Mouse (Mus musculus) hindbrain, embryonic 11.5 days (tissue): ENCODE results near the gene Micall1. TPM values are rescaled to one million over a fixed set of nuclear protein-coding genes. Genes with fewer than 3 reads are reported as not detected.

ENCODE experiments used
- ATAC-seq: fragments of 200-750 bp; cut with Nextera tagmentation; 2 replicates; pipeline ENCODE4 v1.8.0; 2017; ENCODE audit warnings: mild to moderate bottlenecking, moderate TSS enrichment, moderate library complexity; ENCODE audit not compliant: low FRiP score
- DNase-seq: peaks from one replicate; pipeline ENCODE4 v3.0.0-alpha.2; 2015; ENCODE audit warnings: low spot score
- H3K27ac ChIP-seq: fragments of 300-500 bp; sonication (generic); 2 replicates; pipeline ENCODE4 v1.5.1; 2014; ENCODE audit warnings: mild to moderate bottlenecking, low read depth, low read length
- H3K27me3 ChIP-seq: fragments of 300-500 bp; sonication (generic); 2 replicates; pipeline ENCODE4 v1.6.1; 2014; ENCODE audit warnings: mild to moderate bottlenecking, low read length, moderate library complexity, mixed read lengths; ENCODE audit not compliant: control insufficient read depth, insufficient read depth
- H3K36me3 ChIP-seq: fragments of 300-500 bp; sonication (generic); 2 replicates; pipeline ENCODE4 v1.6.1; 2014; ENCODE audit warnings: mild to moderate bottlenecking, low read length, moderate library complexity, mixed read lengths; ENCODE audit not compliant: control insufficient read depth, insufficient read depth
- H3K4me1 ChIP-seq: fragments of 300-500 bp; sonication (generic); replicated peaks from 2 replicates; pipeline ENCODE4 v1.6.1; 2014; ENCODE audit warnings: low read length, mixed read lengths; ENCODE audit not compliant: control insufficient read depth, insufficient read depth
- H3K4me2 ChIP-seq: fragments of 300-500 bp; sonication (generic); replicated peaks from 2 replicates; pipeline ENCODE4 v1.6.1; 2014; ENCODE audit warnings: mild to moderate bottlenecking, low read depth, low read length
- H3K4me3 ChIP-seq: fragments of 300-500 bp; sonication (generic); 2 replicates; pipeline ENCODE4 v1.5.1; 2014; ENCODE audit warnings: low read depth, low read length
- H3K9ac ChIP-seq: fragments of 300-500 bp; sonication (generic); 2 replicates; pipeline ENCODE4 v1.6.1; 2014; ENCODE audit warnings: low read depth, low read length
- H3K9me3 ChIP-seq: fragments of 300-500 bp; sonication (generic); 2 replicates; pipeline ENCODE4 v1.6.1; 2016; ENCODE audit warnings: low read length; ENCODE audit not compliant: control insufficient read depth
- WGBS: fragments of 180-500 bp; shearing (Covaris S2); extraction: QIAGEN DNeasy Blood & Tissue Kit; methylation state at CpG from one replicate; pipeline ENCODE4 v1.1.7; 2014; 5-methylcytosine and 5-hydroxymethylcytosine counted together
- polyA plus RNA-seq: library from polyadenylated mRNA; unstranded; fragments of >200 nt; fragmentation: Nextera tagmentation; extraction: Ambion mirVana; gene quantifications from 2 replicates; pipeline ENCODE4 v1.2.1, GENCODE M21; 2014

Gene Micall1
- polyA plus RNA-seq, 1 experiment from 2014 or later: 7.2 TPM

- H3K4me2 ChIP-seq: no peak overlapping the region; the same call in 1 of the 2 replicates
- no peak overlapping the region for H3K27ac ChIP-seq
- H3K4me3 ChIP-seq: peak overlapping the region; percentile 23
- H3K9me3 ChIP-seq: no peaks in the 10 kb centered on the region
- DNase-seq (no peak), ATAC-seq (no peak)
- H3K27me3 ChIP-seq: peaks cover 42% of the 10 kb centered on the region
- H3K36me3 ChIP-seq: no peaks in the 10 kb centered on the region
- H3K9ac ChIP-seq: 0 out of 2 replicates have a peak overlapping the region, but pooled peaks have one; percentile 24
- 41% methylated on average over 14 of the region's 14 CpGs for WGBS
- peaks cover 6% of the 10 kb centered on the region for H3K4me1 ChIP-seq
These were observed 54.1 kb downstream of the Micall1 start for GRCm38 (mm10) chr15:79162822-79163221.

GRCm38 (mm10) chr15:79164251-79164650 is 55.6 kb downstream of the Micall1 start:
- peak; percentile 41 for DNase-seq
- H3K27me3 ChIP-seq: peaks cover 42% of the 10 kb centered on the region
- H3K27ac ChIP-seq: no peak overlapping the region

GRCm38 (mm10) chr15:79165140-79165539 is 56.4 kb downstream of the Micall1 start, which contains the start of gene Sox10:
TSS of gene Sox10 (minus strand) at chr15:79165240.
- H3K4me2 ChIP-seq: no peak within 1 kb of the TSS; the same call in 1 of the 2 replicates
- ATAC-seq (no peak), DNase-seq (no peak)
- peaks cover 42% of the 10 kb centered on the region for H3K27me3 ChIP-seq
- H3K4me1 ChIP-seq: peaks cover 6% of the 10 kb centered on the region
- no peaks in the 10 kb centered on the region for H3K9me3 ChIP-seq
- 36% methylated on average over 5 of the region's 5 CpGs for WGBS
- no peaks in the 10 kb centered on the region for H3K36me3 ChIP-seq
- H3K27ac ChIP-seq: peak within 1 kb of the TSS; percentile 67
- no peak within 1 kb of the TSS for H3K4me3 ChIP-seq
- H3K9ac ChIP-seq: 0 out of 2 replicates have a peak within 1 kb of the TSS, but pooled peaks have one; percentile 11

More at GRCm38 (mm10) chr15:79164251-79164650, 55.6 kb downstream of the Micall1 start:
- no peaks in the 10 kb centered on the region for H3K36me3 ChIP-seq
- H3K4me3 ChIP-seq: no peak overlapping the region
- H3K4me1 ChIP-seq: peaks cover 6% of the 10 kb centered on the region
- no peak overlapping the region for H3K4me2 ChIP-seq
- H3K9ac ChIP-seq: no peak overlapping the region
- H3K9me3 ChIP-seq: no peaks in the 10 kb centered on the region
- WGBS: 4% methylated on average over 11 of the region's 15 CpGs
- ATAC-seq: no peak

- peaks cover 6% of the 10 kb centered on the region for H3K4me1 ChIP-seq
- peak; percentile 41 for DNase-seq
- H3K4me2 ChIP-seq: no peak overlapping the region
- H3K27ac ChIP-seq: no peak overlapping the region
- WGBS: 43% methylated on average over 8 of the region's 8 CpGs
- H3K27me3 ChIP-seq: peaks cover 38% of the 10 kb centered on the region
- H3K4me3 ChIP-seq: no peak overlapping the region
- H3K9me3 ChIP-seq: no peaks in the 10 kb centered on the region
- peak; percentile 68; the same call in 1 of the 2 replicates for ATAC-seq
- no peak overlapping the region for H3K9ac ChIP-seq
- H3K36me3 ChIP-seq: no peaks in the 10 kb centered on the region
These were observed 58.0 kb downstream of the Micall1 start for GRCm38 (mm10) chr15:79166712-79167111.

GRCm38 (mm10) chr15:79176905-79177304 is 68.2 kb downstream of the Micall1 start:
- no peak for ATAC-seq

GRCm38 (mm10) chr15:79185213-79185612 is 76.5 kb downstream of the Micall1 start:
- no peaks in the 10 kb centered on the region for H3K27me3 ChIP-seq
- no peak for DNase-seq
- ATAC-seq: no peak
- WGBS: 90% methylated on average over 10 of the region's 10 CpGs
- H3K4me3 ChIP-seq: no peak overlapping the region
- no peak overlapping the region for H3K9ac ChIP-seq
- H3K9me3 ChIP-seq: no peaks in the 10 kb centered on the region
- no peaks in the 10 kb centered on the region for H3K4me1 ChIP-seq
- H3K36me3 ChIP-seq: no peaks in the 10 kb centered on the region
- H3K4me2 ChIP-seq: no peak overlapping the region
- no peak overlapping the region for H3K27ac ChIP-seq

More at GRCm38 (mm10) chr15:79176905-79177304, 68.2 kb downstream of the Micall1 start:
- Histone ChIP-seq H3K4me1 (no peaks in the 10 kb centered on the region), H3K27me3 (no peaks in the 10 kb centered on the region), H3K9ac (no peak overlapping the region), H3K4me2 (no peak overlapping the region), H3K4me3 (no peak overlapping the region), H3K9me3 (no peaks in the 10 kb centered on the region), H3K36me3 (no peaks in the 10 kb centered on the region), H3K27ac (no peak overlapping the region)
- DNase-seq: no peak
- 59% methylated on average over 6 of the region's 6 CpGs for WGBS

Other genes starting within 250 kb of the Micall1 start
- 26.3 and 26.4 TPM in 2 replicates for gene Gga1, start 231.7 kb upstream of the Micall1 start, polyA plus RNA-seq
- gene Gm49510, start 209.2 kb upstream of the Micall1 start, polyA plus RNA-seq: 0.13 and 0.42 TPM in 2 replicates
- gene Sh3bp1, start 209.1 kb upstream of the Micall1 start, polyA plus RNA-seq: 11.8 and 12.4 TPM in 2 replicates
- gene Pdxp, start 195.0 kb upstream of the Micall1 start, polyA plus RNA-seq: 34.8 and 35.2 TPM in 2 replicates
- gene Lgals1, start 182.2 kb upstream of the Micall1 start, polyA plus RNA-seq: 390 and 438 TPM in 2 replicates
- gene Nol12, start 174.0 kb upstream of the Micall1 start, polyA plus RNA-seq: 61.1 and 64.4 TPM in 2 replicates
- 38.1 and 45.4 TPM in 2 replicates for gene Triobp, start 161.2 kb upstream of the Micall1 start, polyA plus RNA-seq
- gene H1f0, start 80.4 kb upstream of the Micall1 start, polyA plus RNA-seq: 154 and 306 TPM in 2 replicates
- gene Galr3, start 67.0 kb upstream of the Micall1 start, polyA plus RNA-seq: not detected in 2 replicates
- gene Ankrd54, start 46.0 kb upstream of the Micall1 start, polyA plus RNA-seq: 56.3 and 59.7 TPM in 2 replicates
- 226 and 241 TPM in 2 replicates for gene Eif3l, start 33.7 kb upstream of the Micall1 start, polyA plus RNA-seq
- gene Polr2f, start 32.1 kb downstream of the Micall1 start, polyA plus RNA-seq: 336 and 363 TPM in 2 replicates
- gene 1700088E04Rik, start 32.4 kb downstream of the Micall1 start, polyA plus RNA-seq: 13.5 and 15.0 TPM in 2 replicates
- 11.4 and 16.8 TPM in 2 replicates for gene Sox10, start 56.3 kb downstream of the Micall1 start, polyA plus RNA-seq
- 23.5 and 28.0 TPM in 2 replicates for gene Pick1, start 120.3 kb downstream of the Micall1 start, polyA plus RNA-seq
- gene Gm49486, start 120.5 kb downstream of the Micall1 start, polyA plus RNA-seq: 0.35 and 0.68 TPM in 2 replicates
- 0.26 TPM in 1 of 2 replicates, not detected in the other for gene Slc16a8, start 145.9 kb downstream of the Micall1 start, polyA plus RNA-seq
- 1.4 and 1.5 TPM in 2 replicates for gene Baiap2l2, start 176.6 kb downstream of the Micall1 start, polyA plus RNA-seq
- 18.0 and 20.4 TPM in 2 replicates for gene Pla2g6, start 219.5 kb downstream of the Micall1 start, polyA plus RNA-seq
- gene Maff, start 237.7 kb downstream of the Micall1 start, polyA plus RNA-seq: 1.6 and 1.8 TPM in 2 replicates